Mouse (Mus musculus) myocyte (in vitro differentiated cells): ENCODE results near the gene Morn3. TPM values are rescaled to one million over a fixed set of nuclear protein-coding genes. Genes with fewer than 3 reads are reported as not detected.

Source experiments
- H3K27me3 ChIP-seq: one replicate; pipeline ENCODE4 v1.6.1; 2011; ENCODE audit not compliant: control insufficient read depth, insufficient read depth, insufficient read length
- H3K36me3 ChIP-seq: one replicate; pipeline ENCODE4 v1.6.1; 2011; ENCODE audit not compliant: control insufficient read depth, insufficient read depth
- H3K4me2 ChIP-seq: one replicate; pipeline ENCODE4 v1.6.1; 2011; ENCODE audit warnings: low read depth, control low read depth
- H3K4me3 ChIP-seq: one replicate; pipeline ENCODE4 v1.5.1; 2011; ENCODE audit warnings: mild to moderate bottlenecking, control low read depth, moderate library complexity
- H3K79me2 ChIP-seq: one replicate; pipeline ENCODE4 v1.6.1; 2011; ENCODE audit not compliant: control insufficient read depth, insufficient read depth
- H3ac ChIP-seq: one replicate; pipeline ENCODE4 v1.6.1; 2011; ENCODE audit not compliant: control insufficient read depth, insufficient read length
- CEBPB ChIP-seq: IDR thresholded peaks from 2 replicates; pipeline ENCODE4 v1.6.1; 2011; ENCODE audit warnings: mild to moderate bottlenecking, moderate library complexity; ENCODE audit not compliant: poor library complexity, insufficient read depth, severe bottlenecking
- E2F4 ChIP-seq: IDR thresholded peaks from one replicate; pipeline ENCODE4 v1.6.1; 2011; ENCODE audit warnings: mild to moderate bottlenecking, control low read depth, moderate library complexity; ENCODE audit not compliant: insufficient read depth
- MAX ChIP-seq: IDR thresholded peaks from one replicate; pipeline ENCODE4 v1.6.1; 2011; ENCODE audit warnings: low read depth, mild to moderate bottlenecking, control low read depth
- MYOD1 ChIP-seq, 3 experiments: IDR thresholded peaks; one replicate each; pipeline ENCODE4 v1.6.1; 2011; ENCODE audit warnings: control low read depth in 2 of 3, low read depth in 2 of 3, mild to moderate bottlenecking in 2 of 3, moderate library complexity in 1 of 3; ENCODE audit not compliant: insufficient read length in 2 of 3, control insufficient read depth in 1 of 3
- MYOG ChIP-seq, 3 experiments: IDR thresholded peaks; one replicate each; pipeline ENCODE4 v1.6.1; 2011; ENCODE audit warnings: control low read depth in 2 of 3, low read depth in 2 of 3, mild to moderate bottlenecking in 2 of 3; ENCODE audit not compliant: insufficient read length in 2 of 3, control insufficient read depth in 1 of 3, insufficient read depth in 1 of 3
- POLR2A ChIP-seq: IDR thresholded peaks from one replicate; pipeline ENCODE4 v1.6.1; 2011; ENCODE audit warnings: low read depth, mild to moderate bottlenecking, control low read depth, moderate library complexity; ENCODE audit not compliant: insufficient read length
- POLR2AphosphoS2 ChIP-seq: IDR thresholded peaks from one replicate; pipeline ENCODE4 v1.6.1; 2011; ENCODE audit warnings: low read depth, control low read depth; ENCODE audit not compliant: insufficient read length
- REST ChIP-seq: IDR thresholded peaks from one replicate; pipeline ENCODE4 v1.6.1; 2011; ENCODE audit warnings: mild to moderate bottlenecking, control low read depth, moderate library complexity; ENCODE audit not compliant: insufficient read depth, insufficient read length
- SRF ChIP-seq: IDR thresholded peaks from one replicate; pipeline ENCODE4 v1.6.1; 2011; ENCODE audit warnings: low read depth; ENCODE audit not compliant: control insufficient read depth, insufficient read length
- TCF12 ChIP-seq: IDR thresholded peaks from one replicate; pipeline ENCODE4 v1.6.1; 2011; ENCODE audit warnings: mild to moderate bottlenecking, control low read depth; ENCODE audit not compliant: poor library complexity, insufficient read depth, severe bottlenecking
- TCF3 ChIP-seq: IDR thresholded peaks from one replicate; pipeline ENCODE4 v1.6.1; 2011; ENCODE audit warnings: low read depth, control low read depth; ENCODE audit not compliant: insufficient read length
- USF1 ChIP-seq: IDR thresholded peaks from one replicate; pipeline ENCODE4 v1.6.1; 2011; ENCODE audit warnings: low read depth, mild to moderate bottlenecking, control low read depth, moderate library complexity
- polyA plus RNA-seq: library from polyadenylated mRNA; unstranded; fragments of >200 nt; fragmentation: generic; extraction: Trizol; gene quantifications from one replicate; pipeline ENCODE4 v1.2.1, GENCODE M21; 2012; ENCODE audit warnings: missing spikeins

The Morn3 gene
- polyA plus RNA-seq, 1 experiment = not detected

GRCm38 (mm10) chr5:122988021-122988751 is 58.6 kb downstream of the Morn3 start:
- peak overlapping the region; percentile 83 for H3K4me2 ChIP-seq
- TF ChIP-seq REST (no peak), POLR2A (peak; percentile 23)

GRCm38 (mm10) chr5:122987211-122988020 is 59.4 kb downstream of the Morn3 start:
- Histone ChIP-seq H3K4me3 (peak overlapping the region; percentile 67), H3K79me2 (no peaks in the 10 kb centered on the region), H3ac (peak overlapping the region; percentile 33), H3K36me3 (no peaks in the 10 kb centered on the region), H3K4me2 (peak overlapping the region; percentile 83), H3K27me3 (no peaks in the 10 kb centered on the region)
- peak; percentile 13 for TF ChIP-seq POLR2A
- peak; percentile 66 for TF ChIP-seq E2F4
- no peak for TF ChIP-seq MAX
- TF ChIP-seq TCF12 = no peak

More at GRCm38 (mm10) chr5:122988021-122988751, 58.6 kb downstream of the Morn3 start:
- H3K4me3 ChIP-seq = peak overlapping the region; percentile 67
- H3K79me2 ChIP-seq = no peaks in the 10 kb centered on the region
- H3K36me3 ChIP-seq = no peaks in the 10 kb centered on the region
- H3ac ChIP-seq = peak overlapping the region; percentile 33
- H3K27me3 ChIP-seq = no peaks in the 10 kb centered on the region

- Histone ChIP-seq H3K4me3 (no peak overlapping the region), H3K79me2 (no peaks in the 10 kb centered on the region), H3K27me3 (no peaks in the 10 kb centered on the region), H3K4me2 (no peak overlapping the region), H3ac (no peak overlapping the region), H3K36me3 (no peaks in the 10 kb centered on the region)
- TF ChIP-seq POLR2AphosphoS2 (no peak), MAX (no peak), POLR2A (no peak), SRF (no peak), E2F4 (no peak), CEBPB (no peak), MYOG (IDR thresholded peaks at IDR 0.05; ENCODE audit: control insufficient read depth in 1 of 3, insufficient read depth in 1 of 3, insufficient read length in 2 of 3, low read depth in 2 of 3) (no peak), TCF3 (no peak), TCF12 (no peak), USF1 (no peak), REST (no peak), MYOD1 (IDR thresholded peaks at IDR 0.05; ENCODE audit: control insufficient read depth in 1 of 3, insufficient read length in 2 of 3, low read depth in 2 of 3) (no peak)
Measured at GRCm38 (mm10) chr5:122986091-122986493, 60.7 kb downstream of the Morn3 start.

Other genes with a start within 250 kb of the Morn3 start
- 197 TPM for gene Anapc5, start 225.7 kb downstream of the Morn3 start, polyA plus RNA-seq
- gene Rnf34, start 197.0 kb downstream of the Morn3 start, polyA plus RNA-seq = 8.2 TPM
- 10.1 TPM for gene Kdm2b, start 57.2 kb downstream of the Morn3 start, polyA plus RNA-seq
- gene Orai1, start 31.9 kb downstream of the Morn3 start, polyA plus RNA-seq = 36.7 TPM
- gene Tmem120b, start 21.4 kb upstream of the Morn3 start, polyA plus RNA-seq = 41.3 TPM
- 1.6 TPM for gene Rhof, start 85.7 kb upstream of the Morn3 start, polyA plus RNA-seq
- gene Setd1b, start 95.2 kb upstream of the Morn3 start, polyA plus RNA-seq = 5.4 TPM
- gene Psmd9, start 122.4 kb upstream of the Morn3 start, polyA plus RNA-seq = 30.6 TPM
- not detected for gene Hpd, start 135.7 kb upstream of the Morn3 start, polyA plus RNA-seq
- 0.38 TPM for gene Wdr66, start 205.1 kb upstream of the Morn3 start, polyA plus RNA-seq